Mouse (Mus musculus) CH12.LX (cell line): ENCODE measurements around the gene 2200002D01Rik. TPM values are rescaled to one million over a fixed set of nuclear protein-coding genes. Genes with fewer than 3 reads are reported as not detected.
A peak's percentile ranks its signal among the peaks of the same experiment; 100 is the strongest.

Source experiments
- DNase-seq: peaks from one replicate; pipeline ENCODE4 v3.0.0-alpha.2; 2013; ENCODE audit errors: extremely low read depth
- H3K27ac ChIP-seq: 2 replicates; pipeline ENCODE4 v1.5.1; 2012; ENCODE audit warnings: low read depth, mild to moderate bottlenecking, control low read depth, moderate library complexity; ENCODE audit not compliant: insufficient read depth
- H3K27me3 ChIP-seq: replicated peaks from 2 replicates; pipeline ENCODE3; 2012; ENCODE audit warnings: inconsistent platforms
- H3K36me3 ChIP-seq, 2 experiments: replicated peaks in 1 of 2; 2 replicates each; pipeline versions ENCODE3 to v1.6.1; 2012; ENCODE audit warnings: inconsistent platforms in 1 of 2, low read length in 1 of 2, mild to moderate bottlenecking in 1 of 2, mixed read lengths in 1 of 2, moderate library complexity in 1 of 2; ENCODE audit not compliant: control insufficient read depth in 1 of 2, insufficient read depth in 1 of 2
- H3K4me1 ChIP-seq, 2 experiments: 2 replicates each; pipeline ENCODE4 v1.6.1; 2012; ENCODE audit warnings: inconsistent platforms in 1 of 2, moderate library complexity in 1 of 2; ENCODE audit not compliant: insufficient read depth in 2 of 2, control insufficient read depth in 1 of 2
- H3K4me2 ChIP-seq: 2 replicates; pipeline ENCODE4 v1.6.1; 2012; ENCODE audit warnings: low read depth, mild to moderate bottlenecking, control low read depth; ENCODE audit not compliant: poor library complexity, insufficient read depth, severe bottlenecking
- H3K4me3 ChIP-seq, 3 experiments: fragments of 150-350 bp in 1 of 3; sonication (generic) in 1 of 3; replicated peaks in 1 of 3; 2 replicates each; pipeline versions ENCODE3 to v1.5.1; 2011 to 2012; ENCODE audit warnings: low read depth in 2 of 3, low read length in 2 of 3, mild to moderate bottlenecking in 2 of 3, moderate library complexity in 2 of 3, control low read depth in 1 of 3, improper control_type of control experiment in 1 of 3, inconsistent platforms in 1 of 3, mixed read lengths in 1 of 3; ENCODE audit not compliant: poor library complexity in 1 of 3
- H3K79me2 ChIP-seq: replicated peaks from 2 replicates; pipeline ENCODE4 v1.6.1; 2012; ENCODE audit warnings: mild to moderate bottlenecking, moderate library complexity; ENCODE audit not compliant: control insufficient read depth, poor library complexity, insufficient read depth, severe bottlenecking; ENCODE audit errors: extremely low read depth
- H3K9ac ChIP-seq: 2 replicates; pipeline ENCODE4 v1.6.1; 2012; ENCODE audit warnings: low read depth, mild to moderate bottlenecking, control low read depth, moderate library complexity; ENCODE audit not compliant: insufficient read depth
- H3K9me3 ChIP-seq: replicated peaks from 2 replicates; pipeline ENCODE3; 2012; ENCODE audit warnings: low read length, inconsistent platforms, mixed read lengths
- CHD1 ChIP-seq: IDR thresholded peaks from 2 replicates; pipeline ENCODE4 v1.6.1; 2012; ENCODE audit warnings: low read depth, low read length, improper control_type of control experiment, inconsistent platforms
- CTCF ChIP-seq, 2 experiments: IDR thresholded peaks in 1 of 2; conservative IDR thresholded peaks in 1 of 2; 2 replicates each; pipeline ENCODE4 v1.5.1; 2011 to 2012; ENCODE audit warnings: low read depth in 2 of 2, low read length in 2 of 2, improper control_type of control experiment in 1 of 2, inconsistent platforms in 1 of 2, mild to moderate bottlenecking in 1 of 2, moderate library complexity in 1 of 2
- E2F4 ChIP-seq: IDR thresholded peaks from 2 replicates; pipeline ENCODE4 v1.6.1; 2011; ENCODE audit warnings: low read depth, low read length, improper control_type of control experiment; ENCODE audit not compliant: insufficient replicate concordance
- ELF1 ChIP-seq: IDR thresholded peaks from 2 replicates; pipeline ENCODE4 v1.6.1; 2014; ENCODE audit warnings: low read depth, mild to moderate bottlenecking, inconsistent platforms, low read length, improper control_type of control experiment
- EP300 ChIP-seq: IDR thresholded peaks from 2 replicates; pipeline ENCODE4 v1.6.1; 2011; ENCODE audit warnings: low read length, improper control_type of control experiment
- ETS1 ChIP-seq: conservative IDR thresholded peaks from 2 replicates; pipeline ENCODE4 v1.6.1; 2012; ENCODE audit warnings: low read depth, mild to moderate bottlenecking, inconsistent platforms, low read length, improper control_type of control experiment, moderate library complexity
- GABPA ChIP-seq: IDR thresholded peaks from 2 replicates; pipeline ENCODE4 v1.6.1; 2012; ENCODE audit warnings: low read depth, low read length, improper control_type of control experiment, inconsistent platforms; ENCODE audit not compliant: insufficient replicate concordance
- HCFC1 ChIP-seq: IDR thresholded peaks from 2 replicates; pipeline ENCODE4 v1.6.1; 2012; ENCODE audit warnings: low read depth, mild to moderate bottlenecking, inconsistent platforms, low read length, improper control_type of control experiment
- IRF4 ChIP-seq: IDR thresholded peaks from 2 replicates; pipeline ENCODE4 v1.6.1; 2014; ENCODE audit warnings: low read depth, mild to moderate bottlenecking, inconsistent platforms, low read length, improper control_type of control experiment
- JUN ChIP-seq: IDR thresholded peaks from 2 replicates; pipeline ENCODE4 v1.6.1; 2011; ENCODE audit warnings: low read depth, mild to moderate bottlenecking, low read length, improper control_type of control experiment, moderate library complexity; ENCODE audit not compliant: insufficient read depth
- JUND ChIP-seq: conservative IDR thresholded peaks from 2 replicates; pipeline ENCODE4 v1.6.1; 2011; ENCODE audit warnings: low read depth, low read length, improper control_type of control experiment
- KAT2A ChIP-seq: IDR thresholded peaks from 2 replicates; pipeline ENCODE4 v1.6.1; 2012; ENCODE audit warnings: low read length, improper control_type of control experiment, inconsistent platforms; ENCODE audit not compliant: insufficient replicate concordance
- MAFK ChIP-seq: IDR thresholded peaks from 2 replicates; pipeline ENCODE4 v1.6.1; 2011; ENCODE audit warnings: low read length, improper control_type of control experiment; ENCODE audit not compliant: insufficient replicate concordance
- MAX ChIP-seq: IDR thresholded peaks from 2 replicates; pipeline ENCODE4 v1.6.1; 2011; ENCODE audit warnings: low read length, improper control_type of control experiment
- MAZ ChIP-seq: IDR thresholded peaks from 2 replicates; pipeline ENCODE4 v1.6.1; 2012; ENCODE audit warnings: low read depth, mild to moderate bottlenecking, inconsistent platforms, low read length, improper control_type of control experiment, moderate library complexity
- NELFE ChIP-seq: IDR thresholded peaks from 2 replicates; pipeline ENCODE4 v1.6.1; 2011; ENCODE audit warnings: low read depth, low read length, improper control_type of control experiment
- NRF1 ChIP-seq: IDR thresholded peaks from 2 replicates; pipeline ENCODE4 v1.6.1; 2014; ENCODE audit warnings: low read depth, mild to moderate bottlenecking, inconsistent platforms, low read length, improper control_type of control experiment, moderate library complexity
- PAX5 ChIP-seq: IDR thresholded peaks from 2 replicates; pipeline ENCODE4 v1.6.1; 2012; ENCODE audit warnings: low read length, inconsistent platforms, mixed read lengths
- POLR2A ChIP-seq: IDR thresholded peaks from 2 replicates; pipeline ENCODE4 v1.6.1; 2011; ENCODE audit warnings: low read depth, mild to moderate bottlenecking, improper control_type of control experiment, low read length
- RAD21 ChIP-seq: IDR thresholded peaks from 2 replicates; pipeline ENCODE4 v1.6.1; 2011; ENCODE audit warnings: low read depth, mild to moderate bottlenecking, low read length, improper control_type of control experiment, moderate library complexity
- RCOR1 ChIP-seq: conservative IDR thresholded peaks from 2 replicates; pipeline ENCODE4 v1.6.1; 2012; ENCODE audit warnings: low read depth, mild to moderate bottlenecking, inconsistent platforms, low read length, improper control_type of control experiment
- SIN3A ChIP-seq: IDR thresholded peaks from 2 replicates; pipeline ENCODE4 v1.6.1; 2012; ENCODE audit warnings: low read length, improper control_type of control experiment, inconsistent platforms
- SMC3 ChIP-seq: IDR thresholded peaks from 2 replicates; pipeline ENCODE4 v1.6.1; 2011; ENCODE audit warnings: low read depth, low read length, improper control_type of control experiment
- TBP ChIP-seq: conservative IDR thresholded peaks from 2 replicates; pipeline ENCODE4 v1.6.1; 2011; ENCODE audit warnings: low read depth, low read length, improper control_type of control experiment
- TCF12 ChIP-seq: IDR thresholded peaks from 2 replicates; pipeline ENCODE4 v1.6.1; 2014; ENCODE audit warnings: low read depth, mild to moderate bottlenecking, inconsistent platforms, low read length, improper control_type of control experiment
- UBTF ChIP-seq: IDR thresholded peaks from 2 replicates; pipeline ENCODE4 v1.6.1; 2012; ENCODE audit warnings: low read depth, mild to moderate bottlenecking, inconsistent platforms, low read length, improper control_type of control experiment, moderate library complexity
- USF1 ChIP-seq: IDR thresholded peaks from 2 replicates; pipeline ENCODE4 v1.6.1; 2014; ENCODE audit warnings: low read depth, mild to moderate bottlenecking, inconsistent platforms, low read length, improper control_type of control experiment
- ZKSCAN1 ChIP-seq: IDR thresholded peaks from 2 replicates; pipeline ENCODE4 v1.6.1; 2012; ENCODE audit warnings: low read depth, inconsistent platforms, low read length, improper control_type of control experiment, borderline replicate concordance
- ZMIZ1 ChIP-seq: IDR thresholded peaks from 2 replicates; pipeline ENCODE4 v1.6.1; 2012; ENCODE audit warnings: low read depth, mild to moderate bottlenecking, inconsistent platforms, low read length, improper control_type of control experiment
- ZNF384 ChIP-seq: IDR thresholded peaks from 2 replicates; pipeline ENCODE4 v1.6.1; 2012; ENCODE audit warnings: low read depth, low read length, improper control_type of control experiment, inconsistent platforms
- dilution Hi-C: fragments of 300-500 bp; cut with MboI; formaldehyde crosslinking; loops from 2 replicates; pipeline ENCODE4 v1.14.3; 2020; ENCODE audit warnings: low sequenced_read_pairs; ENCODE audit not compliant: extremely low pct_unique_long_range_greater_than_20kb, extremely low pct_ligation_motif_present
- in situ Hi-C: fragments of 300-500 bp; cut with MboI; formaldehyde crosslinking; loops from 3 replicates; pipeline ENCODE4 v1.14.3; 2019; ENCODE audit warnings: low sequenced_read_pairs, low pct_ligation_motif_present, low pct_unique_long_range_greater_than_20kb, mixed read lengths
- polyA plus RNA-seq: library from polyadenylated mRNA; unstranded; fragments of >175 nt; gene quantifications from 2 replicates; pipeline ENCODE4 v1.2.1, GENCODE M21; 2012; ENCODE audit warnings: low read depth; ENCODE audit not compliant: insufficient read length
- total RNA-seq, 2 experiments: library from RNA; depleted of rRNA; stranded (reverse); fragments of 300-350 nt in 1 of 2; fragments of >200 nt in 1 of 2; gene quantifications; 2 replicates each; pipeline ENCODE4 v1.2.3; 2012 to 2014

2200002D01Rik gene
- total and polyA plus RNA-seq, 3 experiments, result 5.8 TPM; not detected in 2

DNA sequence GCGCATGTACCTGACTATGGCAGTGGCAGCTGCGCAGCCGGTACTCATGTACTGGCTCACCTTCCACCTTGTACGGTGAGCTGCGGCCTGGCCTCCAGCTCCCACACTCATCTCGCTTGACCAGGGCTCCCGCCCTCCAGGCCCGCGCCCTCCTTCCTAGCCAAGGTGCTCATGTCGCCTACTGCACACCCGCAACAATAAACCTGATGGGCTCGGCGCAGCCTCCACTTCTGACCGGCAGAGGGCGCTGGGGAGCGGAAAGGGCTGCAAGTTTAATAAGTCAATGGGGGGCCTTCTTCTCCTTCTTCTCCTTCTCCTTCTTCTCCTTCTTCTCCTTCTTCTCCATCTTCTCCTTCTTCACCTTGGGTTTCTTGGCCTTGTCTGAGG is 959 bp downstream of the 2200002D01Rik start:
- no peak overlapping the region for H3K4me3 ChIP-seq
- H3K27me3 ChIP-seq, result no peaks in the 10 kb centered on the region
- H3K36me3 ChIP-seq, result peaks cover 29 to 58% of the 10 kb centered on the region in 2 experiments
- TF ChIP-seq SMC3 (peak; percentile 84), TBP (no peak), ZNF384 (no peak), NRF1 (no peak), E2F4 (no peak), JUND (no peak), ELF1 (no peak), EP300 (no peak), GABPA (no peak), IRF4 (no peak), NELFE (no peak), JUN (no peak), HCFC1 (no peak), TCF12 (no peak), RAD21 (peak; percentile 38), CTCF (conservative IDR thresholded peaks at IDR 0.05 in 1 of 2, IDR thresholded peaks at IDR 0.05 in 1 of 2; ENCODE audit: low read depth in 2 of 2, low read length in 2 of 2) (peak; percentile 63 to 85), SIN3A (no peak), MAX (no peak), ETS1 (no peak), ZKSCAN1 (no peak)
- dilution Hi-C loops (no loop called here), in situ Hi-C loops (loop anchor here (5.0 kb wide), 1 partner anchor 35 kb away; the partner anchor contains the start of gene Catsperg1)
- DNase-seq, result peak; percentile 51
- no peak overlapping the region for H3K27ac ChIP-seq
- H3K4me1 ChIP-seq, result peaks cover 0 to 3% of the 10 kb centered on the region in 2 experiments; a peak in 1 of 4 replicates
- H3K4me2 ChIP-seq, result no peak overlapping the region
- H3K79me2 ChIP-seq, result no peaks in the 10 kb centered on the region
- H3K9me3 ChIP-seq, result no peaks in the 10 kb centered on the region
- no peak overlapping the region for H3K9ac ChIP-seq

DNA sequence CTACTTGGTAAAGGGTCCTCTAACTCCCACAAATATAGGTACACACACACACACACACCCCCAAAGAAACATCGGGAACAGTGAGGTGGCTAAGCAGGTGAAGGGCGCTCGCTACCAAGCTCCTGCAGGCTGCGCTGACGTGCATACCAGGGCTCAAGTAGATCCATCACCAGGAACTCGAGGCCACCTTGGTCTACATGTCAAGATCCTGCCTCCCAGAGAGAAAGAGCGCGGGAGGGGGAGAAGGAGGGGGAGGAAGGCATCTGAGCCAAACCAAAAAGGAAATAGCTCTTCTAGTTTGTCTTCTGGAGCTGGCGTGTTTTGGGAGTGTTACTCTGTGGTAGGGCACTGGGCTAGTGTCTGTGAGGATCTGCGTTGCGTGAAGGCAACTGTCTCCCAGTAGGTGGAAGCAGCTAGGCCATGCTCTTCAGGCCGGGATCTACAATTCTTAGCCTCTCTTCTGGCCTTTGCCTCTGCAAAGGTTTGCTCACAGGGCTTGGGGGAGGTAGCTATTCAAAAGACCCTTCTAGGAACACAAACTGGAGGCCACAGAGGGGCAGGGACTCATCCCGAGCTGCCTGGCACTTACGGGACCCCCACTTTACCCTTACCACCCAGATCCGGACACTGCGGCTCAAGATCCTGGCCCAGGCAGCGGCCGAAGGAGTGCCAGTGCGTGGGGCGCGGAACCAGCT is 1.5 kb downstream of the 2200002D01Rik start:
- DNase-seq, result no peak
- no peak overlapping the region for H3K4me2 ChIP-seq
- H3K9me3 ChIP-seq, result no peaks in the 10 kb centered on the region
- no peaks in the 10 kb centered on the region for H3K27me3 ChIP-seq
- in situ Hi-C loops, result loop anchor here (5.0 kb wide), 1 partner anchor 34 kb away; the partner anchor contains the start of gene Catsperg1
- no peak overlapping the region for H3K4me3 ChIP-seq
- no peak overlapping the region for H3K9ac ChIP-seq
- peaks cover 0 to 3% of the 10 kb centered on the region in 2 experiments; a peak in 1 of 4 replicates for H3K4me1 ChIP-seq
- no peak overlapping the region for H3K27ac ChIP-seq
- TF ChIP-seq JUND (no peak), MAFK (no peak), CHD1 (no peak), ZMIZ1 (no peak), SIN3A (no peak), MAZ (no peak), RCOR1 (no peak), KAT2A (no peak), NRF1 (no peak), ZNF384 (no peak), POLR2A (no peak), GABPA (no peak), NELFE (no peak), USF1 (no peak), PAX5 (no peak), TCF12 (no peak), TBP (no peak), UBTF (no peak), E2F4 (no peak)
- dilution Hi-C loops, result no loop called here
- H3K79me2 ChIP-seq, result no peaks in the 10 kb centered on the region
- peaks cover 29 to 61% of the 10 kb centered on the region in 2 experiments for H3K36me3 ChIP-seq
